Mouse (Mus musculus) inflammation-experienced regulatory T-cells, adult 16 weeks (primary cell): Measurements from ENCODE around the gene Lbh. TPM values are rescaled to one million over a fixed set of nuclear protein-coding genes. Genes with fewer than 3 reads are reported as not detected.

Experiments
- polyA plus RNA-seq: library from polyadenylated mRNA; unstranded; fragments of 100-300 nt; shearing (Covaris generic); gene quantifications from one replicate; pipeline ENCODE4 v1.2.1, GENCODE M21; 2017

Gene Lbh
- 39.8 TPM for polyA plus RNA-seq

DNA sequence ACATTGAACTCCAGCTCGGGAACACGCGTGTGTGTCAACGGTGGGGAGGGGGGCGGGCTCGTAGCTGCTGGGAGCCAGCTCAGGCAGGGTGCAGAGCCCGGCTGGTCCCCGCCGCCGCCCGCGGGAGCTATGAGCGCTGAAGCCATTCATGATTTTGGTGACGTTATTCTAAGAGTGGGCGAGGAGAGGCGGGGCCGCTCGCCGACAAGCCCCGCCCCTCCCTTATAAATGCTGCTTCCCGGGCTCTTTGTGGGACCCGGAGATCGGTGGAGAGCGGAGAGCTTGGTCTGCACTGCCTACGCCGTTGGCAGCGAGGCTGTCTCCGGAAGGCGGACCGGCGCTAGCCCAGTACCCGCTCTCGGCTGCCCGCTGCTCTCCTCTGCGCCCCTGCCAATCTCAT, at the start of gene Lbh:
Gene Lbh (plus strand): TSS at position 253 of the 400 bp plus-strand sequence.

Other genes starting within 250 kb of the Lbh start
- gene Ypel5, start 81.9 kb upstream of the Lbh start, polyA plus RNA-seq, result 99.9 TPM
- 79.1 TPM for gene Lclat1, start 189.7 kb downstream of the Lbh start, polyA plus RNA-seq